Mouse (Mus musculus) liver, adult 2 months (tissue): Measurements from ENCODE around the gene Rasgrf1. TPM values are rescaled to one million over a fixed set of nuclear protein-coding genes. Genes with fewer than 3 reads are reported as not detected.

Experiments used
- DNase-seq: peaks from one replicate; pipeline ENCODE4 v3.0.0-alpha.2; 2011; ENCODE audit warnings: low read depth, low spot score; ENCODE audit errors: extremely low read depth
- H3K27ac ChIP-seq: fragments of 200-500 bp; replicated peaks from 2 replicates; pipeline ENCODE4 v1.5.1; 2012; ENCODE audit warnings: low read depth, mild to moderate bottlenecking, control low read depth, inconsistent platforms, low read length; ENCODE audit not compliant: insufficient read depth
- H3K27me3 ChIP-seq: fragments of 200-500 bp; 2 replicates; pipeline ENCODE4 v1.6.1; 2012; ENCODE audit warnings: mild to moderate bottlenecking, moderate library complexity, low read length, inconsistent platforms; ENCODE audit not compliant: control insufficient read depth, insufficient read depth
- H3K36me3 ChIP-seq: fragments of 200-500 bp; 2 replicates; pipeline ENCODE4 v1.6.1; 2012; ENCODE audit warnings: low read length, inconsistent platforms; ENCODE audit not compliant: control insufficient read depth, insufficient read depth
- H3K4me1 ChIP-seq: fragments of 200-500 bp; 2 replicates; pipeline ENCODE4 v1.6.1; 2011; ENCODE audit warnings: low read length; ENCODE audit not compliant: control insufficient read depth, insufficient read depth
- H3K4me3 ChIP-seq: fragments of 200-500 bp; 2 replicates; pipeline ENCODE4 v1.5.1; 2011; ENCODE audit warnings: low read depth, mild to moderate bottlenecking, control low read depth, low read length, moderate library complexity; ENCODE audit not compliant: insufficient read depth
- H3K79me2 ChIP-seq: fragments of 200-500 bp; 2 replicates; pipeline ENCODE4 v1.6.1; 2012; ENCODE audit warnings: inconsistent platforms, mild to moderate bottlenecking, low read length, moderate library complexity; ENCODE audit not compliant: control insufficient read depth, insufficient read depth
- H3K9ac ChIP-seq: fragments of 200-500 bp; 2 replicates; pipeline ENCODE4 v1.6.1; 2012; ENCODE audit warnings: low read depth, mild to moderate bottlenecking, control low read depth, inconsistent platforms, low read length
- CTCF ChIP-seq: fragments of 200-500 bp; IDR thresholded peaks from 2 replicates; pipeline ENCODE4 v1.5.1; 2011; ENCODE audit warnings: low read depth, low read length, control low read depth
- POLR2A ChIP-seq: fragments of 200-500 bp; IDR thresholded peaks from 2 replicates; pipeline ENCODE4 v1.6.1; 2011; ENCODE audit warnings: low read length, control low read depth; ENCODE audit not compliant: insufficient read depth; ENCODE audit errors: extremely low read depth
- WGBS: fragments of 180-500 bp; shearing (Covaris S2); methylation state at CpG from one replicate; pipeline ENCODE4 v1.1.7; 2018; 5-methylcytosine and 5-hydroxymethylcytosine counted together
- polyA plus RNA-seq: library from polyadenylated mRNA; depleted of rRNA; stranded (reverse); fragments of >200 nt; gene quantifications from 2 replicates; pipeline ENCODE4 v1.2.3, GENCODE M21; 2012
- total RNA-seq: library from RNA; depleted of rRNA; stranded (reverse); fragments of >200 nt; gene quantifications from 2 replicates; pipeline ENCODE4 v1.2.3, GENCODE M21; 2014

Gene Rasgrf1
- total and polyA plus RNA-seq, 2 experiments = 0.09 TPM; not detected in 1

- Histone ChIP-seq H3K36me3 (no peaks in the 10 kb centered on the region), H3K4me3 (peak overlapping the region; percentile 26; the same call in 1 of the 2 replicates), H3K4me1 (no peaks in the 10 kb centered on the region), H3K9ac (no peak overlapping the region), H3K27me3 (no peaks in the 10 kb centered on the region), H3K27ac (peak overlapping the region; percentile 51), H3K79me2 (no peaks in the 10 kb centered on the region)
- TF ChIP-seq POLR2A (no peak), CTCF (no peak)
- peak; percentile 92 for DNase-seq
- 28% methylated on average over 7 of the region's 7 CpGs for WGBS
Measured at GRCm38 (mm10) chr9:90045191-90045590, 135.5 kb downstream of the Rasgrf1 start.

GRCm38 (mm10) chr9:90047937-90048627 lies 138.4 kb downstream of the Rasgrf1 start:
- Histone ChIP-seq H3K4me1 (no peaks in the 10 kb centered on the region), H3K27ac (no peak overlapping the region), H3K4me3 (no peak overlapping the region), H3K9ac (no peak overlapping the region), H3K36me3 (no peaks in the 10 kb centered on the region), H3K79me2 (no peaks in the 10 kb centered on the region), H3K27me3 (no peaks in the 10 kb centered on the region)
- 69% methylated on average over 5 of the region's 5 CpGs for WGBS
- no peak for DNase-seq
- TF ChIP-seq CTCF (no peak), POLR2A (no peak)

- Histone ChIP-seq H3K27me3 (no peaks in the 10 kb centered on the region), H3K9ac (peak within 1 kb of the TSS; percentile 92), H3K79me2 (peaks cover 15% of the 10 kb centered on the region), H3K4me3 (peak within 1 kb of the TSS; percentile 89), H3K27ac (peak within 1 kb of the TSS; percentile 97), H3K4me1 (peaks cover 4% of the 10 kb centered on the region), H3K36me3 (0 out of 2 replicates have a peak, but pooled peaks cover 2% of the 10 kb centered on the region)
- TF ChIP-seq POLR2A (no peak), CTCF (no peak)
- WGBS = 58% methylated on average over 2 of the region's 2 CpGs
- DNase-seq = no peak
Measured at GRCm38 (mm10) chr9:90053852-90054251, 144.1 kb downstream of the Rasgrf1 start, which contains the start of gene Ctsh. Gene Ctsh (plus strand): TSS chr9:90054152.

GRCm38 (mm10) chr9:90054371-90055145 lies 144.8 kb downstream of the Rasgrf1 start:
- peak overlapping the region; percentile 89 for H3K4me3 ChIP-seq
- no peaks in the 10 kb centered on the region for H3K27me3 ChIP-seq
- H3K27ac ChIP-seq = peak overlapping the region; percentile 97
- H3K4me1 ChIP-seq = peaks cover 4% of the 10 kb centered on the region
- peak overlapping the region; percentile 92 for H3K9ac ChIP-seq
- TF ChIP-seq POLR2A (peak; percentile 94), CTCF (peak; percentile 77)
- DNase-seq = peak; percentile 95
- under 1% methylated on average over 37 of the region's 37 CpGs for WGBS
- H3K79me2 ChIP-seq = peaks cover 15% of the 10 kb centered on the region
- H3K36me3 ChIP-seq = peaks cover 2% of the 10 kb centered on the region; the same call in 1 of the 2 replicates

- Histone ChIP-seq H3K27me3 (no peaks in the 10 kb centered on the region), H3K79me2 (peaks cover 15% of the 10 kb centered on the region), H3K4me1 (peaks cover 4% of the 10 kb centered on the region), H3K27ac (peak overlapping the region; percentile 97), H3K4me3 (peak overlapping the region; percentile 89), H3K36me3 (peaks cover 4% of the 10 kb centered on the region; the same call in 1 of the 2 replicates), H3K9ac (peak overlapping the region; percentile 58)
- TF ChIP-seq CTCF = no peak
- no peak for TF ChIP-seq POLR2A
- WGBS = 17% methylated on average over 5 of the region's 5 CpGs
- DNase-seq = no peak
Measured at GRCm38 (mm10) chr9:90055409-90055808, 145.7 kb downstream of the Rasgrf1 start.
